Mouse (Mus musculus) ES-Bruce4 (cell line): ENCODE measurements around the gene Arhgap45. TPM values are rescaled to one million over a fixed set of nuclear protein-coding genes. Genes with fewer than 3 reads are reported as not detected.

Experiments used
- H3K27ac ChIP-seq: 2 replicates; pipeline ENCODE4 v1.5.1; 2012; ENCODE audit warnings: low read length, inconsistent platforms; ENCODE audit not compliant: insufficient read depth
- H3K27me3 ChIP-seq: 2 replicates; pipeline ENCODE4 v1.6.1; 2012; ENCODE audit warnings: mild to moderate bottlenecking, low read length, inconsistent platforms; ENCODE audit not compliant: control insufficient read depth, poor library complexity, insufficient read depth, severe bottlenecking
- H3K36me3 ChIP-seq: 2 replicates; pipeline ENCODE4 v1.6.1; 2012; ENCODE audit warnings: inconsistent platforms, mild to moderate bottlenecking, low read length, moderate library complexity; ENCODE audit not compliant: control insufficient read depth, poor library complexity, insufficient read depth, severe bottlenecking
- H3K4me1 ChIP-seq: one replicate; pipeline ENCODE4 v1.8.1; 2011; ENCODE audit warnings: low read length; ENCODE audit not compliant: control insufficient read depth, insufficient read depth
- H3K4me3 ChIP-seq: 2 replicates; pipeline ENCODE4 v1.5.1; 2011; ENCODE audit warnings: low read depth, mild to moderate bottlenecking, low read length
- H3K9ac ChIP-seq: 2 replicates; pipeline ENCODE4 v1.6.1; 2012; ENCODE audit warnings: low read depth, mild to moderate bottlenecking, inconsistent platforms; ENCODE audit not compliant: poor library complexity, severe bottlenecking
- H3K9me3 ChIP-seq: replicated peaks from 2 replicates; pipeline ENCODE4 v1.6.1; 2012; ENCODE audit warnings: mild to moderate bottlenecking, low read length, inconsistent platforms; ENCODE audit not compliant: control insufficient read depth, poor library complexity, insufficient read depth, severe bottlenecking
- CTCF ChIP-seq: IDR thresholded peaks from one replicate; pipeline ENCODE4 v1.8.1; 2011; ENCODE audit warnings: low read depth, low read length
- EP300 ChIP-seq: IDR thresholded peaks from 2 replicates; pipeline ENCODE4 v1.6.1; 2011; ENCODE audit warnings: low read depth, low read length; ENCODE audit not compliant: insufficient read depth
- POLR2A ChIP-seq: IDR thresholded peaks from one replicate; pipeline ENCODE4 v1.8.1; 2011; ENCODE audit warnings: low read length; ENCODE audit not compliant: insufficient read depth
- polyA plus RNA-seq: library from polyadenylated mRNA; stranded (reverse); fragments of >200 nt; gene quantifications from 2 replicates; pipeline ENCODE4 v1.2.4, GENCODE M21; 2011; ENCODE audit warnings: low read depth; ENCODE audit not compliant: missing spikeins, insufficient read depth, insufficient read length

Gene Arhgap45
- polyA plus RNA-seq, 1 experiment = 6.5 TPM

GRCm38 (mm10) chr10:79972831-79973230, 43.6 kb upstream of the Arhgap45 start:
- H3K27ac ChIP-seq = no peak overlapping the region
- no peaks in the 10 kb centered on the region for H3K4me1 ChIP-seq
- no peak overlapping the region for H3K4me3 ChIP-seq
- no peak overlapping the region for H3K9ac ChIP-seq
- H3K36me3 ChIP-seq = no peaks in the 10 kb centered on the region
- H3K27me3 ChIP-seq = no peaks in the 10 kb centered on the region
- no peak for TF ChIP-seq CTCF
- no peak for TF ChIP-seq EP300
- TF ChIP-seq POLR2A = no peak
- no peaks in the 10 kb centered on the region for H3K9me3 ChIP-seq

GRCm38 (mm10) chr10:79974087-79974486, 42.4 kb upstream of the Arhgap45 start:
- TF ChIP-seq CTCF (no peak), EP300 (no peak), POLR2A (no peak)
- no peaks in the 10 kb centered on the region for H3K4me1 ChIP-seq
- no peaks in the 10 kb centered on the region for H3K9me3 ChIP-seq
- H3K27ac ChIP-seq = no peak overlapping the region
- no peaks in the 10 kb centered on the region for H3K36me3 ChIP-seq
- H3K27me3 ChIP-seq = no peaks in the 10 kb centered on the region
- no peak overlapping the region for H3K4me3 ChIP-seq
- H3K9ac ChIP-seq = no peak overlapping the region

- Histone ChIP-seq H3K4me1 (no peaks in the 10 kb centered on the region), H3K9me3 (no peaks in the 10 kb centered on the region), H3K9ac (no peak overlapping the region), H3K27me3 (no peaks in the 10 kb centered on the region), H3K4me3 (no peak overlapping the region), H3K36me3 (no peaks in the 10 kb centered on the region), H3K27ac (no peak overlapping the region)
- no peak for TF ChIP-seq POLR2A
- TF ChIP-seq CTCF = no peak
- no peak for TF ChIP-seq EP300
These were observed 41.8 kb upstream of the Arhgap45 start for GRCm38 (mm10) chr10:79974668-79975067.

- Histone ChIP-seq H3K9ac (peak overlapping the region; percentile 21; the same call in 1 of the 2 replicates), H3K4me3 (peak overlapping the region; percentile 31), H3K9me3 (no peaks in the 10 kb centered on the region), H3K27ac (no peak overlapping the region), H3K4me1 (no peaks in the 10 kb centered on the region), H3K27me3 (no peaks in the 10 kb centered on the region), H3K36me3 (no peaks in the 10 kb centered on the region)
- TF ChIP-seq POLR2A = no peak
- no peak for TF ChIP-seq EP300
- TF ChIP-seq CTCF = no peak
These were observed 40.3 kb upstream of the Arhgap45 start for GRCm38 (mm10) chr10:79976071-79976721.

GRCm38 (mm10) chr10:79976722-79977107, 39.7 kb upstream of the Arhgap45 start:
- Histone ChIP-seq H3K27me3 (no peaks in the 10 kb centered on the region), H3K4me1 (no peaks in the 10 kb centered on the region), H3K4me3 (peak overlapping the region; percentile 36), H3K27ac (no peak overlapping the region), H3K9me3 (no peaks in the 10 kb centered on the region), H3K36me3 (no peaks in the 10 kb centered on the region), H3K9ac (peak overlapping the region; percentile 21; the same call in 1 of the 2 replicates)
- no peak for TF ChIP-seq CTCF
- TF ChIP-seq EP300 = no peak
- TF ChIP-seq POLR2A = no peak

GRCm38 (mm10) chr10:79977324-79977723, 39.1 kb upstream of the Arhgap45 start:
- Histone ChIP-seq H3K9me3 (no peaks in the 10 kb centered on the region), H3K27ac (no peak overlapping the region), H3K27me3 (no peaks in the 10 kb centered on the region), H3K4me1 (peaks cover under 1% of the 10 kb centered on the region), H3K36me3 (no peaks in the 10 kb centered on the region), H3K4me3 (peak overlapping the region; percentile 36), H3K9ac (no peak overlapping the region)
- TF ChIP-seq POLR2A (no peak), EP300 (no peak), CTCF (no peak)
